Mouse (Mus musculus) testis, adult 2 months (tissue): ENCODE measurements around the gene Bean1.

ENCODE experiments used
- CTCF ChIP-seq: fragments of 200-500 bp; IDR thresholded peaks from 2 replicates; pipeline ENCODE4 v1.5.1; 2012; ENCODE audit warnings: low read depth, mild to moderate bottlenecking, inconsistent platforms, low read length, moderate library complexity; ENCODE audit not compliant: control insufficient read depth, insufficient read depth, insufficient replicate concordance
- POLR2A ChIP-seq: fragments of 200-500 bp; IDR thresholded peaks from 2 replicates; pipeline ENCODE4 v1.6.1; 2012; ENCODE audit warnings: low read depth, mild to moderate bottlenecking, inconsistent platforms, low read length, moderate library complexity; ENCODE audit not compliant: control insufficient read depth

DNA sequence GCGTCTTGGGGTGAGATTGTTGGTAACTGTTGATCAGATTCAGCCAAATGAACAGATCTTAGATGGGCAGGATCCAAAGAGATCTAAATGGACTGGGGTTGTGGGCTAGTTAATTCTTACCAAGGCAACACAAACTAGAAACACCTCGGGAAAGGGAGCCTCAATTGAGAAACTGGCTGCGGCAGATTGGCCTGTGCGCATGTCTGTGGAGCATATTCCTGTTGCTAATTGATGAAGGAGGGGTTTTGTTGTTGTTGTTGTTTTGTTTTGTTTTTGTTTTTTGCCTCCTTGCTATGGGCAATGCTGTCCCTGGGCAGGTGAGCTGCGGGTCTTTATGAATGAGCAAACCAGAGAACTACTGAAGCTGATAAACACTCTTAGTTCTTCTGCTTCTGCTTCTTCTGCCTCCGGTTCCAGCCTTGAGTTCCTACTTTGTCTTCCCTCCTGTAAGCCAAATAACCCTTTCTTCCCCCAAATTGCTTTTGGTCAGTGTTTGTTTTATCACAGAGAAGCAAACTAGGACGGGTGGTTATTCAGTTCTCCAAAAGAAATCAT is 79.3 kb downstream of the Bean1 start:
- TF ChIP-seq POLR2A, result no peak
- no peak for TF ChIP-seq CTCF
